Mouse (Mus musculus) cerebellum, adult 9-11 months (tissue): ENCODE results near the gene Suco.

ENCODE experiments used
- DNase-seq: peaks from one replicate; pipeline ENCODE4 v3.0.0; 2022

Gene Suco

GRCm38 (mm10) chr1:161782725-161783124 is 93.8 kb downstream of the Suco start:
- DNase-seq, result no peak

DNA sequence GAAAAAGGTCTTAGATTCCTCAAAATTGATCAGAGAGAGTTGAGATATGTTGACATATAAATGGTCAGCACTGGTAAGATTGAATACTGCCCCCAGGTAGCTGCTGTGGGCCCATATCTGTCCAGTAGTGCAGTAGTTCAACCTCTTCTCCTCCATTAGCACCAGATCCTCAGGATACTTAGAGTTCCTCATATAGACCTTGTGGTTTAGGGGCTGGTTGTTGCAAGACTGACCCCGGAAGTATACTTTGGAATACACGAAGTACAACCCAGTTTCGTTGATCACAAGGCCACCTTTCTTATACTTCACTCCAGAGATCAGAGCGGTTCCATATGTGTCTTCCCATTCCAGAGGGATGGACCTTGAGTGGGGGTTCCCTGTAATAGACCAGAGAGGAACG is 94.9 kb downstream of the Suco start:
- DNase-seq, result no peak

DNA sequence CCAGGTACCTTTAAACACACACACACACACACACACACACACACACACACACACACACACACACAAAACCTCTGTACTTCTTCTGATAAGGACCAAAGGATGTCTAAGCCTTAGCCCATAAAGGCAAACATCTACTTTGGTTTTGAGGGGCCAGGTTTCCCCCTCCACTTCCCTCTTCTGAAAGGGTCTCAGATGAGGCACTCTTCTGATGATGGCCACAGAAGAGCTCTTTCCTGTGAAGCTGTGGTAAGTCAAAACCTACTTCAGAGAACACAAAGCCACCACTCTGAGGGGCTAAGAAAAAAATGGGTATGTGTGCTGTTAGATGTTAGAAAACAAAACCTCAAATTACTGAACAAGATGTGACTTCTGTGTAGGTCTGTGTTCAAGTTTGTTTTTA is 97.4 kb downstream of the Suco start:
- no peak for DNase-seq

DNA sequence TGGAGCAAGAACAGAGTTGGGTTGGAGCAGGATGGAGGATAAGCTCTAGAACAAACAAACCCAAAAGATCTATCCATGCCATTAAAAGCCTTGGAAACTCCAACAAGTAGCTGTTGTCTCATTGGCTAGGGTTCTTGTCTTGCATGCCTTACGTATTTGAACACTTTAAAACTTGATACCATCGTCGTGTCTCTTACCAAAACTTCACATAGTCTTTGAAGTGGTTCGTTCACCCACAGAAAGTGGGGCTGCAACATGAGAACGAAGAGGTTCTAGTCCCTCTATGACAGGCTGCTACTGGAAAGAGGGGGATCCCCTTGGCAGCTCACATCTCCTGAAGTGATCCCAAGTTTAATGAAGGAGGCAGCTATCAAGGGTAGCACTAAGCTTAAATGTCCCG is 101.3 kb downstream of the Suco start:
- DNase-seq, result no peak

DNA sequence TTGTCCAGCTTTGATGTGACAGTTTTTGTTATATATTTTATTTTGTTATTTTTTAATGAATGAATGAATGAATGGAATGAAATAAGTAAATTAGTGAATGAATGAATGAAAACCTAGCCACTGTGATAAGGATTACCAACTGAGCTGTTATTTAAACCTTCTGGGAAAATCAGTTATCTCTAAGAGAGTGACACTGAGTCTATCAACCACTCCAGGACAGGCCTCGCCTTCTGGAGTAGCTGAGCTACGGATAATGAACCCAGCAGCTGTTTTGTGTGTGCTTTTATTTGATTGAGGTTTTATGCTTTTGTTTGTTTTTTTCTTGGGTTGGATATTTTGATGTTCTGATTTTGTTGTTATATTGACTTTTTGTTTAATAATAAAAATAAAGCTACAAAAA is 105.2 kb downstream of the Suco start:
- DNase-seq, result no peak

GRCm38 (mm10) chr1:161769329-161769728 is 107.2 kb downstream of the Suco start:
- DNase-seq, result no peak

DNA sequence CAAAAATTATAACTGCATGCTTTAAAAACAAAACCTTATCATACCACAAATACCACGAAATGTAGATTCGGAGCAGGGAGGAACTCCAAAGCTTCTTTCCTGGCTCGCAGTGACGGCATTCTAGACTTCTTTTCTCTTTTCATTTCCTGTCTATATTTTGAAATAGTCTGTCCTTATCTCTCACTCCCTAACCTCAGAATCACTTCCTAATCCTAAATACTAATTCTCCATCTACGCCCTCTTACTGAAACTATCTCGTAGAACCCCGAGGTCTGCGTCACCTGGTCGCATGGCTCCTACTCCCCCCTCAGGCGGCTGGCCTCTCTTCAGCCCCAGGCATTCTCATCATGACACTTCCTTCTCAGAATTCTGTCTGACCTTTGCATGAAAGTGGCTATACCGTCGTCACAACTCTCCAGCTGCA is 109.4 kb downstream of the Suco start:
- DNase-seq, result no peak

DNA sequence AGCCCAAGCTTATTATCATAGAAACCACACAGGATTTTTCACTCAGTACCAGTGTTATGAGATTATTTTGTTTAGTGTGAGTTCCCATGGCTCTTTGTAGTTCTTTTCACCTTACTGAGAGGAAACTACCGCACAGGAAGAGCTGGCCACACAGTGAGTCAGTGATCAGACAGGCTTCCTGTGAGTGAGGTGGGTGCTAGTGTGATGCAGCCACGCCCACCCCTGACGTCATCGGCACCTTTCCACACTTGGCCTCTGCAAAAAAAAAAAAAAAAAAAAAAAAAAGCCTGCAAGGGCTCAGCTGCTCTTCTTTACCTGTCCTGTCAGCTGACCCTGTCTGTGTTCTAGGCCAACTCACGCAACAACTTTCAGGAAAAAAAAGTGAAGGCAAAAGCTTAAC is 109.8 kb downstream of the Suco start:
- DNase-seq, result no peak
